ENCODE assay signal across 21 mouse cellular contexts in the genomic region with DNA sequence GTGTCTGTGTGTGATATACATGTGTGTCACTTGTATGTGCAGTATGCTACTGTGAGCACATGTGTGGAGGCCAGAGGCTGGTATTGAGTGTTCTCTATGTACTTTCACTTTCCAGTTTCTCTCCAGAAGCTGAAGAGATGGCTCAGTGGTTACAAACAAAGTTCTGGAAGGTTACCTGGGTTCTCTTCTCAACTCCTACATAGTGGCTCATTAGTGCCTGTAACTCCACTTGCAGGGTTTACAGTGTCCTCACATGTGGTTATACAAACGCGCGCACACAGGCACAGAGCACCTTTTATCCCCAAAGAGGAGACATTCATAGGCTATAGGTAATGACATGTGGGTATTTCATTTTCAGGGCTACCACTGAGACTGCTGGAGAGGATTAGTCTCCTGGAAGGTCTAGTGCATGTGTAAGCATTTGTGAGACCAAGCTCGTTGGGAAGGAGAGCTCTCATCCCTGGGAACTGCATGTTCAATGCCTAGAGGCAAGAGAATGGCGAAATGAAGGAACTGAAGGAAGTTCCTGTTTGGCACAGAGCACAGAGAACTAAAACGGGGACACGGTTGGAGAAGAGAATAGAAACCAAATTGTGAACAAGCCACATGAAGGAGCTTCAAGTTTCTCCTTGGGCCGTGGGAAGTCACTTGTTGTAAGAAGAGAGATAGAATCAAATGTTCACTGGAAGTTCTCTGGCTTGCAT.
DNase-seq lines count a peak whose midpoint lies in the region; ATAC-seq and TF ChIP-seq lines count a peak whose summit lies in the region.
"Had no signal": no experiment of that assay in that cellular context is flagged by ENCODE, and none has a peak within 500 bp of the region (broad histone marks: within the 10 kb centered on the region; RNA-seq: fewer than 3 reads in every experiment).

No protein-coding gene starts in this region.

- peaks cover 7 to 14% of the 10 kb centered on the region in 2 experiments for H3K4me1 ChIP-seq in CH12.LX (ENCODE audit: control insufficient read depth in 1 of 2, insufficient read depth in 2 of 2)
- peaks cover 5% of the 10 kb centered on the region; the same call in 1 of the 2 replicates for H3K4me1 ChIP-seq in limb, embryonic 10.5 days
- H3K4me1 ChIP-seq in forebrain, embryonic 12.5 days: no peaks in the 10 kb centered on the region; the same call in 1 of the 2 replicates
- H3K4me1 ChIP-seq: forebrain, embryonic 13.5 days had no signal

- TF ChIP-seq EP300 in CH12.LX (IDR thresholded peaks at IDR 0.05; ENCODE audit: low read length): no peak

- no peaks in the 10 kb centered on the region for H3K27me3 ChIP-seq in CH12.LX (replicated peaks)
- no peaks in the 10 kb centered on the region for H3K27me3 ChIP-seq in limb, embryonic 10.5 days (ENCODE audit: low read depth, poor library complexity, severe bottlenecking)
- no peaks in the 10 kb centered on the region for H3K27me3 ChIP-seq in forebrain, embryonic 12.5 days
- H3K27me3 ChIP-seq: forebrain, embryonic 13.5 days; heart, embryonic 12.5 days had no signal

- TF ChIP-seq POLR2A in CH12.LX (IDR thresholded peaks at IDR 0.05; ENCODE audit: low read depth, low read length): no peak

- no peaks in the 10 kb centered on the region for H3K79me2 ChIP-seq in CH12.LX (replicated peaks; ENCODE audit: control insufficient read depth, extremely low read depth, insufficient read depth, poor library complexity, severe bottlenecking)

- no peaks in the 10 kb centered on the region for H3K36me3 ChIP-seq in CH12.LX (replicated peaks in 1 of 2; ENCODE audit: control insufficient read depth in 1 of 2, insufficient read depth in 1 of 2, low read length in 1 of 2)
- H3K36me3 ChIP-seq in limb, embryonic 10.5 days: no peaks in the 10 kb centered on the region
- H3K36me3 ChIP-seq in forebrain, embryonic 12.5 days (replicated peaks): no peaks in the 10 kb centered on the region
- H3K36me3 ChIP-seq: heart, embryonic 12.5 days; hindbrain, embryonic 10.5 days had no signal

- dilution Hi-C loops in CH12.LX (cut with MboI; ENCODE audit: extremely low pct_ligation_motif_present, extremely low pct_unique_long_range_greater_than_20kb, low sequenced_read_pairs): no loop called here

- 87% methylated on average over 8 of the region's 8 CpGs for WGBS in limb, embryonic 10.5 days
- 84% methylated on average over 8 of the region's 8 CpGs for WGBS in forebrain, embryonic 12.5 days

- ATAC-seq in forebrain, embryonic 12.5 days (ENCODE audit: low FRiP score): no peak
- ATAC-seq: activated CD4-positive, CD25-positive, alpha-beta regulatory T cell, adult 4 months; forebrain, embryonic 13.5 days; forebrain, postnatal 0 days; intestine, postnatal 0 days had no signal

- no peak for TF ChIP-seq CTCF in CH12.LX (conservative IDR thresholded peaks at IDR 0.05 in 1 of 2, IDR thresholded peaks at IDR 0.05 in 1 of 2; ENCODE audit: low read depth in 2 of 2, low read length in 2 of 2)

- H3K9ac ChIP-seq in CH12.LX (ENCODE audit: insufficient read depth, low read depth): no peak overlapping the region
- no peak overlapping the region for H3K9ac ChIP-seq in forebrain, embryonic 12.5 days
- H3K9ac ChIP-seq: forebrain, embryonic 13.5 days; forebrain, postnatal 0 days; heart, embryonic 12.5 days; hindbrain, embryonic 14.5 days had no signal

- no peak for TF ChIP-seq RAD21 in CH12.LX (IDR thresholded peaks at IDR 0.05; ENCODE audit: low read depth, low read length)

- H3K4me3 ChIP-seq in CH12.LX (replicated peaks in 1 of 3; ENCODE audit: low read depth in 2 of 3, low read length in 2 of 3, poor library complexity in 1 of 3): no peak overlapping the region
- H3K4me3 ChIP-seq in limb, embryonic 10.5 days: no peak overlapping the region
- no peak overlapping the region for H3K4me3 ChIP-seq in forebrain, embryonic 12.5 days (replicated peaks)
- H3K4me3 ChIP-seq: forebrain, embryonic 13.5 days; heart, adult 2 months; heart, embryonic 12.5 days; hindbrain, embryonic 10.5 days had no signal

- in situ Hi-C loops in CH12.LX (cut with MboI; ENCODE audit: low pct_ligation_motif_present, low pct_unique_long_range_greater_than_20kb, low sequenced_read_pairs): no loop called here

- H3K4me2 ChIP-seq in CH12.LX (ENCODE audit: insufficient read depth, low read depth, poor library complexity, severe bottlenecking): peak overlapping the region; percentile 38; the same call in 1 of the 2 replicates
- no peak overlapping the region for H3K4me2 ChIP-seq in forebrain, embryonic 12.5 days
- H3K4me2 ChIP-seq: forebrain, embryonic 13.5 days; heart, embryonic 12.5 days; hindbrain, embryonic 14.5 days had no signal

- DNase-seq in CD4-positive helper T cell, adult 2 months (ENCODE audit: low read depth, low spot score): peak; percentile 38
- DNase-seq in CH12.LX (ENCODE audit: extremely low read depth): no peak
- peak; percentile 98 for DNase-seq in gonadal fat pad, adult 2 months (ENCODE audit: low read depth)
- peak; percentile 16 for DNase-seq in limb, embryonic 10.5 days (ENCODE audit: low spot score)
- no peak for DNase-seq in ovary, adult 18-20 months (ENCODE audit: low spot score)
- no peak for DNase-seq in lung, postnatal 4 days
- no peak for DNase-seq in retina, postnatal 1 day
- DNase-seq: adrenal gland, postnatal 25 days; cerebellum, adult 18-20 months; cerebellum, adult 9-11 months; cerebellum, postnatal 36 days; forebrain, postnatal 0 days; gastrocnemius, postnatal 36 days; heart, adult 2 months had no signal

- no peaks in the 10 kb centered on the region for H3K9me3 ChIP-seq in CH12.LX (replicated peaks; ENCODE audit: low read length)
- H3K9me3 ChIP-seq in limb, embryonic 10.5 days (replicated peaks): no peaks in the 10 kb centered on the region
- no peaks in the 10 kb centered on the region for H3K9me3 ChIP-seq in forebrain, embryonic 12.5 days
- H3K9me3 ChIP-seq: forebrain, embryonic 13.5 days; heart, embryonic 12.5 days; hindbrain, embryonic 10.5 days had no signal

- no peak overlapping the region for H3K27ac ChIP-seq in CH12.LX (ENCODE audit: insufficient read depth, low read depth)
- H3K27ac ChIP-seq in limb, embryonic 10.5 days: no peak overlapping the region
- no peak overlapping the region for H3K27ac ChIP-seq in forebrain, embryonic 12.5 days
- H3K27ac ChIP-seq: forebrain, embryonic 13.5 days; heart, adult 2 months; hindbrain, embryonic 10.5 days; hindbrain, embryonic 14.5 days had no signal

TF ChIP-seq in CH12.LX, 34 proteins besides CTCF, POLR2A, EP300 and RAD21:
- no peak for TF ChIP-seq USF2 (conservative IDR thresholded peaks at IDR 0.05; ENCODE audit: low read depth, low read length)
- no peak for TF ChIP-seq MXI1 (IDR thresholded peaks at IDR 0.05; ENCODE audit: low read depth, low read length)
- TF ChIP-seq NELFE (IDR thresholded peaks at IDR 0.05; ENCODE audit: low read depth, low read length): no peak

Comparison
In these comparisons a context has a peak if more than half of its experiments do, and no peak if none do; other contexts are left out.
1. DNase-seq: peak in CD4-positive helper T cell, adult 2 months (single experiment), gonadal fat pad, adult 2 months (single experiment) and limb, embryonic 10.5 days (single experiment); none in CH12.LX (single experiment), ovary, adult 18-20 months (single experiment), lung, postnatal 4 days (0 of 2) and retina, postnatal 1 day (single experiment).